Comparison of ENCODE assay signal across 17 mouse cellular contexts in genomic region chr14:41053190-41053589, GRCm38 (mm10). TPM values are rescaled to one million over a fixed set of nuclear protein-coding genes. Genes with fewer than 3 reads are reported as not detected.
"Had no signal": no experiment of that assay in that cellular context is flagged by ENCODE, and none has a peak within 500 bp of the region (broad histone marks: within the 10 kb centered on the region; RNA-seq: fewer than 3 reads in every experiment).

No protein-coding gene starts in this region.

RNA-seq across cellular contexts. Expression of gene Dydc2, which starts 15.8 kb away (rescaled TPM):
- total RNA-seq: megakaryocyte, adult 5-6 weeks; monocyte, adult 5-6 weeks had no signal
- polyA plus RNA-seq: kidney, embryonic 14.5 days; large intestine, adult 2 months; limb, embryonic 11.5 days; limb, embryonic 15.5 days; liver, embryonic 12.5 days; liver, embryonic 16.5 days; neural tube, embryonic 13.5 days; small intestine, adult 2 months; stomach, embryonic 16.5 days had no signal

RNA-seq across cellular contexts. Expression of gene Dydc1, which starts 19.5 kb away (rescaled TPM):
- total RNA-seq: layer of hippocampus, postnatal 25 days; left cerebral cortex, adult 8-10 months; left cerebral cortex, postnatal 25 days; megakaryocyte, adult 5-6 weeks; monocyte, adult 5-6 weeks had no signal
- polyA plus RNA-seq: kidney, embryonic 14.5 days; large intestine, adult 2 months; limb, embryonic 11.5 days; limb, embryonic 15.5 days; liver, embryonic 12.5 days; liver, embryonic 16.5 days; lung, embryonic 15.5 days; midbrain, embryonic 10.5 days; midbrain, embryonic 14.5 days; neural tube, embryonic 13.5 days; small intestine, adult 2 months; stomach, embryonic 16.5 days had no signal

RNA-seq across cellular contexts. Expression of gene Mat1a, which starts 51.6 kb away (rescaled TPM):
- total RNA-seq: layer of hippocampus, postnatal 25 days; left cerebral cortex, adult 8-10 months; left cerebral cortex, postnatal 25 days; megakaryocyte, adult 5-6 weeks; monocyte, adult 5-6 weeks had no signal
- polyA plus RNA-seq: kidney, embryonic 14.5 days; large intestine, adult 2 months; limb, embryonic 11.5 days; midbrain, embryonic 10.5 days; midbrain, embryonic 14.5 days; neural tube, embryonic 13.5 days; small intestine, adult 2 months had no signal
